Mouse (Mus musculus) thymus, adult 2 months (tissue): Measurements from ENCODE around the gene Snx3. TPM values are rescaled to one million over a fixed set of nuclear protein-coding genes. Genes with fewer than 3 reads are reported as not detected.

Experiments
- DNase-seq: peaks from one replicate; pipeline ENCODE4 v3.0.0; 2021
- H3K27ac ChIP-seq: fragments of 200-500 bp; 2 replicates; pipeline ENCODE4 v1.5.1; 2012; ENCODE audit warnings: low read length, control low read depth; ENCODE audit not compliant: control insufficient read depth, insufficient read depth
- H3K27me3 ChIP-seq: fragments of 200-500 bp; 2 replicates; pipeline ENCODE4 v1.6.1; 2012; ENCODE audit warnings: mild to moderate bottlenecking, low read length, moderate library complexity, mixed read lengths; ENCODE audit not compliant: control insufficient read depth, insufficient read depth
- H3K36me3 ChIP-seq: fragments of 200-500 bp; 2 replicates; pipeline ENCODE4 v1.6.1; 2012; ENCODE audit warnings: mild to moderate bottlenecking, low read length, moderate library complexity; ENCODE audit not compliant: control insufficient read depth, insufficient read depth
- H3K4me1 ChIP-seq: fragments of 200-500 bp; replicated peaks from 2 replicates; pipeline ENCODE4 v1.6.1; 2012; ENCODE audit warnings: low read length; ENCODE audit not compliant: control insufficient read depth, insufficient read depth
- H3K4me3 ChIP-seq: fragments of 200-500 bp; 2 replicates; pipeline ENCODE4 v1.5.1; 2012; ENCODE audit warnings: mild to moderate bottlenecking, low read length, control low read depth, moderate library complexity; ENCODE audit not compliant: control insufficient read depth, insufficient read depth
- CTCF ChIP-seq: fragments of 200-500 bp; IDR thresholded peaks from 2 replicates; pipeline ENCODE4 v1.5.1; 2012; ENCODE audit warnings: mild to moderate bottlenecking, control low read depth, low read length, moderate library complexity, borderline replicate concordance; ENCODE audit not compliant: control insufficient read depth, poor library complexity, insufficient read depth; ENCODE audit errors: extremely low read depth
- POLR2A ChIP-seq: fragments of 200-500 bp; IDR thresholded peaks from 2 replicates; pipeline ENCODE4 v1.6.1; 2012; ENCODE audit warnings: mild to moderate bottlenecking, low read length, control low read depth, moderate library complexity; ENCODE audit not compliant: control insufficient read depth, poor library complexity, insufficient read depth; ENCODE audit errors: extremely low read depth
- WGBS: fragments of 180-500 bp; shearing (Covaris S2); methylation state at CpG from one replicate; pipeline ENCODE4 v1.1.7; 2018; 5-methylcytosine and 5-hydroxymethylcytosine counted together
- polyA plus RNA-seq: library from polyadenylated mRNA; depleted of rRNA; stranded (reverse); fragments of >200 nt; gene quantifications from 2 replicates; pipeline ENCODE4 v1.2.3, GENCODE M21; 2012

Snx3 gene
- polyA plus RNA-seq, 1 experiment, result 380 TPM

GRCm38 (mm10) chr10:42488606-42489296 is 13.1 kb upstream of the Snx3 start:
- TF ChIP-seq POLR2A (no peak), CTCF (no peak)
- H3K27me3 ChIP-seq, result no peaks in the 10 kb centered on the region
- DNase-seq, result no peak
- H3K27ac ChIP-seq, result no peak overlapping the region
- no peaks in the 10 kb centered on the region for H3K36me3 ChIP-seq
- H3K4me1 ChIP-seq, result 0 out of 2 replicates have a peak, but pooled peaks cover 2% of the 10 kb centered on the region
- H3K4me3 ChIP-seq, result no peak overlapping the region
- 83% methylated on average over 8 of the region's 8 CpGs for WGBS

- no peak for DNase-seq
- TF ChIP-seq POLR2A (no peak), CTCF (no peak)
- 71% methylated on average over 1 of the region's 1 CpGs for WGBS
- Histone ChIP-seq H3K27me3 (no peaks in the 10 kb centered on the region), H3K4me1 (0 out of 2 replicates have a peak, but pooled peaks cover 2% of the 10 kb centered on the region), H3K4me3 (no peak overlapping the region), H3K36me3 (no peaks in the 10 kb centered on the region), H3K27ac (no peak overlapping the region)
Measured at GRCm38 (mm10) chr10:42491158-42491557, 10.7 kb upstream of the Snx3 start.

GRCm38 (mm10) chr10:42492027-42492771 is 9.6 kb upstream of the Snx3 start:
- WGBS, result 94% methylated on average over 10 of the region's 10 CpGs
- TF ChIP-seq POLR2A (no peak), CTCF (no peak)
- H3K36me3 ChIP-seq, result no peaks in the 10 kb centered on the region
- H3K4me3 ChIP-seq, result no peak overlapping the region
- DNase-seq, result no peak
- H3K27me3 ChIP-seq, result no peaks in the 10 kb centered on the region
- H3K27ac ChIP-seq, result no peak overlapping the region
- H3K4me1 ChIP-seq, result 0 out of 2 replicates have a peak, but pooled peaks cover 2% of the 10 kb centered on the region

- Histone ChIP-seq H3K27me3 (no peaks in the 10 kb centered on the region), H3K4me1 (0 out of 2 replicates have a peak, but pooled peaks cover 2% of the 10 kb centered on the region), H3K27ac (no peak overlapping the region), H3K4me3 (no peak overlapping the region), H3K36me3 (no peaks in the 10 kb centered on the region)
- WGBS, result 90% methylated on average over 4 of the region's 4 CpGs
- TF ChIP-seq POLR2A (no peak), CTCF (no peak)
- DNase-seq, result no peak
Measured at GRCm38 (mm10) chr10:42493000-42493399, 8.8 kb upstream of the Snx3 start.

GRCm38 (mm10) chr10:42500611-42501010 is 1.2 kb upstream of the Snx3 start:
- peaks cover 5% of the 10 kb centered on the region for H3K4me1 ChIP-seq
- no peaks in the 10 kb centered on the region for H3K36me3 ChIP-seq
- TF ChIP-seq POLR2A, result no peak
- no peak for TF ChIP-seq CTCF
- H3K4me3 ChIP-seq, result no peak overlapping the region
- no peak for DNase-seq
- WGBS, result 97% methylated on average over 8 of the region's 8 CpGs
- H3K27ac ChIP-seq, result no peak overlapping the region
- H3K27me3 ChIP-seq, result no peaks in the 10 kb centered on the region

GRCm38 (mm10) chr10:42501161-42501560 is 669 bp upstream of the Snx3 start:
- Histone ChIP-seq H3K4me1 (peaks cover 5% of the 10 kb centered on the region), H3K36me3 (no peaks in the 10 kb centered on the region), H3K27me3 (no peaks in the 10 kb centered on the region), H3K4me3 (no peak overlapping the region), H3K27ac (peak overlapping the region; percentile 78)
- no peak for TF ChIP-seq POLR2A
- TF ChIP-seq CTCF, result no peak
- WGBS, result 86% methylated on average over 5 of the region's 5 CpGs
- DNase-seq, result no peak
